Mouse (Mus musculus) kidney, embryonic 16.5 days (tissue): Measurements from ENCODE around the gene Prdx6b. TPM values are rescaled to one million over a fixed set of nuclear protein-coding genes. Genes with fewer than 3 reads are reported as not detected.

Source experiments
- ATAC-seq: fragments of 200-750 bp; cut with Nextera tagmentation; 2 replicates; pipeline ENCODE4 v1.8.0; 2017; ENCODE audit warnings: moderate TSS enrichment; ENCODE audit not compliant: low FRiP score, low TSS enrichment
- H3K27ac ChIP-seq: fragments of 300-500 bp; sonication (generic); 2 replicates; pipeline ENCODE4 v1.5.1; 2014; ENCODE audit warnings: low read length
- H3K27me3 ChIP-seq: fragments of 300-500 bp; sonication (generic); 2 replicates; pipeline ENCODE4 v1.6.1; 2014; ENCODE audit warnings: low read length, control low read depth, mixed read lengths; ENCODE audit not compliant: insufficient read depth
- H3K36me3 ChIP-seq: fragments of 300-500 bp; sonication (generic); 2 replicates; pipeline ENCODE4 v1.6.1; 2014; ENCODE audit warnings: low read length, control low read depth, mixed read lengths; ENCODE audit not compliant: insufficient read depth
- H3K4me1 ChIP-seq: fragments of 300-500 bp; sonication (generic); 2 replicates; pipeline ENCODE4 v1.6.1; 2014; ENCODE audit warnings: low read length, control low read depth, mixed read lengths; ENCODE audit not compliant: insufficient read depth
- H3K4me2 ChIP-seq: fragments of 300-500 bp; sonication (generic); replicated peaks from 2 replicates; pipeline ENCODE4 v1.6.1; 2014; ENCODE audit warnings: low read depth, low read length
- H3K4me3 ChIP-seq: fragments of 300-500 bp; sonication (generic); 2 replicates; pipeline ENCODE4 v1.5.1; 2014; ENCODE audit warnings: mild to moderate bottlenecking, low read length
- H3K9ac ChIP-seq: fragments of 300-500 bp; sonication (generic); replicated peaks from 2 replicates; pipeline ENCODE4 v1.6.1; 2014; ENCODE audit warnings: low read length
- H3K9me3 ChIP-seq: fragments of 300-500 bp; sonication (generic); 2 replicates; pipeline ENCODE4 v1.6.1; 2016; ENCODE audit warnings: low read length, control low read depth
- WGBS: fragments of 180-500 bp; shearing (Covaris S2); extraction: QIAGEN DNeasy Blood & Tissue Kit; methylation state at CpG from one replicate; pipeline ENCODE4 v1.1.7; 2014; 5-methylcytosine and 5-hydroxymethylcytosine counted together
- polyA plus RNA-seq: library from polyadenylated mRNA; unstranded; fragments of >200 nt; fragmentation: Nextera tagmentation; extraction: Ambion mirVana; gene quantifications from 2 replicates; pipeline ENCODE4 v1.2.1, GENCODE M21; 2015

Gene Prdx6b
- polyA plus RNA-seq, 1 experiment from 2014 or later: not detected

DNA sequence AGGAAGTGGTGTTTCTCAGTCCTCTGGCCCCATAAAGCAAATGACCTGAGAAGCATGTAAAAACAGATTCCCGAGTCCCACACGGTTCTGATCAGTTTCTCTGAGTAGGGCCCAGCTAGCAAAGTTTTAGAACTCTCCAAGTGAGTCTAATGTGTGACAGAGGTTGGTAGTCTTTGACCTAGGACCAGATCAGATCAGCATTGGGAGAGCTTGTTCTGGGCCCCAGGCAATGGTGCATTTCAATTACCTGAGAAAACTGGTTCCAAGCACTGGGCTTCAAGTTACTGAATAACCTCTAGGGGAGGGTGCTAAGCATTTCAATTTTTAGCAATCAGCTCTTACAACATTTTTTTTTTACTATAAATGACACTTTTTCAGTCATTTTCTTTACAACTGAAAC is 10.1 kb upstream of the Prdx6b start:
- H3K36me3 ChIP-seq: no peaks in the 10 kb centered on the region
- 33% methylated on average over 2 of the region's 2 CpGs for WGBS
- no peak overlapping the region for H3K4me3 ChIP-seq
- H3K4me2 ChIP-seq: no peak overlapping the region
- peak overlapping the region; percentile 65 for H3K27ac ChIP-seq
- H3K9ac ChIP-seq: no peak overlapping the region
- no peaks in the 10 kb centered on the region for H3K27me3 ChIP-seq
- H3K4me1 ChIP-seq: no peaks in the 10 kb centered on the region
- no peaks in the 10 kb centered on the region for H3K9me3 ChIP-seq
- peak; percentile 86 for ATAC-seq

DNA sequence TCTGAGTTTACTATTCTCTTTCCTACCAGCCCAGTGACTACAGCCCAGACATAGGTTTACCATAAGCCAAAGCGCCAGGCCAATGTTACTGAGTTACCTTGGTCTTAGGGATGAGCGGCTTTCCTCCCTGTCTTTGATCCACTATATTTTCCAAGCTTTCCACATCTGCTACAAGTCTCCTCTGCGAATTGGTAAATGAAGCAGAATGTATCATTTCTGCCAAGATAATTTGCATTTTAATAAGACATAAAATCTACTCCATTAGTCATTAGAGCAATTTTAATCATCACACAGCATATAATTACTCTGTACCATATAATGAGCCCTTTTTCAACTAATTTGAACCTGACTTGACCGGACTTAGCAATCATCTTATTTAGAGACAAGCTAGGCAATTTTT is 5.9 kb upstream of the Prdx6b start:
- no peaks in the 10 kb centered on the region for H3K9me3 ChIP-seq
- H3K27me3 ChIP-seq: no peaks in the 10 kb centered on the region
- no peaks in the 10 kb centered on the region for H3K36me3 ChIP-seq
- H3K27ac ChIP-seq: no peak overlapping the region
- no peaks in the 10 kb centered on the region for H3K4me1 ChIP-seq
- H3K4me3 ChIP-seq: no peak overlapping the region
- no peak overlapping the region for H3K9ac ChIP-seq
- H3K4me2 ChIP-seq: no peak overlapping the region
- 92% methylated on average over 4 of the region's 4 CpGs for WGBS
- ATAC-seq: no peak

DNA sequence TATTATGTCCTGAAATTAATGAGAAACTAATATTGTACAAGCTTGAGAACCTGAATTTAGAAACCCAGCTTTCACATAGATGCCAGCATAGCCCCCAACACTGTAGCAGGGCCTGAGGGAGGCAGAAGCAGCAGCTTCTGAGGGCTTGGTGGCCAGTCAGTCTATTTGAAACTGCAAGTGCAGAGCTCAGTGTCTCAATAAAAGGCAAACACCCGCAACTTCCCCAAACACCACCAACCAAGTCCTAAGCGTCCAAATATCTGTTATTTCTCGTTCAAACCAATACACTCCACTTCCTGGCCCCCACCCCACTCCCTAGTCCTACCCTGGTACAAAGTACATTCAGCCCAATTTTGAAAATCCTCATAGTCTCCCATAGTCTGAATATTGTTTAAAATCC is 6.1 kb downstream of the Prdx6b start:
- Histone ChIP-seq H3K27ac (no peak overlapping the region), H3K4me2 (no peak overlapping the region), H3K4me3 (no peak overlapping the region), H3K27me3 (no peaks in the 10 kb centered on the region), H3K9me3 (no peaks in the 10 kb centered on the region), H3K36me3 (no peaks in the 10 kb centered on the region), H3K4me1 (no peaks in the 10 kb centered on the region), H3K9ac (no peak overlapping the region)
- WGBS: 70% methylated on average over 3 of the region's 3 CpGs
- no peak for ATAC-seq

DNA sequence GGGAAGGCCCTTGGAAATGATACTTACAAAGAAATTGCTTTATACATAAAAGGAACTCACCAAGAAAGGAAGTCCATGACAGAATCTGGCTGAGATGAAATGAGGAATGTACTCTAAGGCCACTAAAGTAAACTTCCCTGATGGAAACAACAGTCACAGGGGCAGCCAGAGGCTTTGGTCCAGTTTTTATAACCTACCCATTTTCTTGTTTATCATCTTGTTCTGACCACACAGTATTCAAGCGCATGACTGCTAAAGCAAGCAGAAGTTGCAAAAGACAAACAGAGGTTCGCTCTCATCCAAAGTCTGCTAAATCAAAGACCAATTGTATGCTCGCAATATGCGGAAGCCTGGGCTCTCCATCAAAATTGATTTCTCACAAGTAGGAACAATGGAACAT is 8.5 kb downstream of the Prdx6b start:
- Histone ChIP-seq H3K36me3 (no peaks in the 10 kb centered on the region), H3K27me3 (no peaks in the 10 kb centered on the region), H3K9ac (no peak overlapping the region), H3K27ac (no peak overlapping the region), H3K4me3 (no peak overlapping the region), H3K4me1 (no peaks in the 10 kb centered on the region), H3K4me2 (no peak overlapping the region), H3K9me3 (no peaks in the 10 kb centered on the region)
- WGBS: 87% methylated on average over 4 of the region's 4 CpGs
- no peak for ATAC-seq

DNA sequence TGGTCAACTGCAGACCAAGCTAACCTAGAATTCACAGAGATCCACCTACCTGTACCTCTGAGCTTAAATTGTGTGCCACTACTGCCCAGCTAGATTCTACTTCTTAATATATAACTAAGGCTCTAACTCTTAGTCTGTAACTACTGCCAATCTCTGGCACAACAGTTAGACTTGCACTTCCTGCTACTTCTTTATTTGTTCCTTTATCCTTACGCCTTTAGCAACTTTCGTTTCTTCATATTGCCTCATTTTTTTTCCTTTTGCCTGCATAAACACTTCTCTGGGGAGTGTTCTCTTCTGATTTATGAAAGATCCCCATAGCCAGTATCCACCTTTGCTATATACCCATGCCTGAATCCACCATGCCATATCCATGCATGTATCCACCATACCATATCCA is 11.7 kb downstream of the Prdx6b start:
- H3K27me3 ChIP-seq: no peaks in the 10 kb centered on the region
- H3K36me3 ChIP-seq: no peaks in the 10 kb centered on the region
- H3K9ac ChIP-seq: no peak overlapping the region

DNA sequence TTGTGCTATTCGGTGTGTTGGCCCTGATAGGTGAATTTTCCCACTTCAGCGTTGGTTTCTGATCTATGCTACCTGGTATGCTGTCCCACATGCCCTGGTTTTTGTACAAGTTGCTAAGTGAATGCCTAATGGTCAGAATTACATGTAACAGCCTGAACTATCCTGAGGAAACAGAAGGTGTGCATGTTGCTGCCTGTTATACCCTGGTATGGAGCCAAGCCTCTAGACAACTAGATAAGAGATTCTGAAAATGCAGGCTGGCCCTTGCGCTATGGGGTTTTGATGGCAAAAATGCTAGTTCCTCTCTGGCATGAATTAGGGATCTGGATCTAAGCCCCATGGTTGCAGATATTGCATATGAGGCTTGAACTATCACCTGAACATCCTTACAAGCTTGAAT is 15.4 kb downstream of the Prdx6b start:
- Histone ChIP-seq H3K4me1 (no peaks in the 10 kb centered on the region), H3K27me3 (no peaks in the 10 kb centered on the region), H3K4me2 (no peak overlapping the region), H3K36me3 (no peaks in the 10 kb centered on the region), H3K4me3 (no peak overlapping the region), H3K9ac (no peak overlapping the region), H3K9me3 (no peaks in the 10 kb centered on the region), H3K27ac (no peak overlapping the region)
- 91% methylated on average over 3 of the region's 3 CpGs for WGBS
- ATAC-seq: no peak

More for the DNA sequence above, 11.7 kb downstream of the Prdx6b start:
- ATAC-seq: no peak
- Histone ChIP-seq H3K4me3 (no peak overlapping the region), H3K4me1 (no peaks in the 10 kb centered on the region), H3K4me2 (no peak overlapping the region), H3K9me3 (no peaks in the 10 kb centered on the region), H3K27ac (no peak overlapping the region)
- WGBS: 97% methylated on average over 2 of the region's 2 CpGs

DNA sequence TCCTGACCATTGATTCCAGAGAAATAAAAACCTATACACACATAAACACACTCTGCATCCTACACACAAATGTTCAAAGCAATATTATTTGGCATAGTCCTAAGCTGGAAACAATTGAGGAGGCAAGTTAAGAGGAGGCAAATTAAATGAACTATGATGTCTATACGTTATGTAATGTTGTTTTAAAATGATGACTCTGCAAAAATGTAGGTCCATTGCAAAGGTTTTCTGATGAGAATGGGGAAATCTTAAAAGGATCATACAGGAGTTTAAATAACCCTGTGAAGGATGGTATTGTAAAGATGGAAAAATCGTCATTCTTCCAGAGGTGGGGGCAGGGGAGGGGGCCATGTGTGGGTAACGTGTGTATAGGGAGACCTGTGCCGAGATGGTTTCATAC is 17.5 kb downstream of the Prdx6b start:
- Histone ChIP-seq H3K4me2 (no peak overlapping the region), H3K9ac (no peak overlapping the region), H3K27me3 (no peaks in the 10 kb centered on the region), H3K27ac (no peak overlapping the region), H3K9me3 (no peaks in the 10 kb centered on the region), H3K36me3 (no peaks in the 10 kb centered on the region), H3K4me3 (no peak overlapping the region), H3K4me1 (peaks cover 2% of the 10 kb centered on the region)
- 78% methylated on average over 4 of the region's 4 CpGs for WGBS
- ATAC-seq: no peak

DNA sequence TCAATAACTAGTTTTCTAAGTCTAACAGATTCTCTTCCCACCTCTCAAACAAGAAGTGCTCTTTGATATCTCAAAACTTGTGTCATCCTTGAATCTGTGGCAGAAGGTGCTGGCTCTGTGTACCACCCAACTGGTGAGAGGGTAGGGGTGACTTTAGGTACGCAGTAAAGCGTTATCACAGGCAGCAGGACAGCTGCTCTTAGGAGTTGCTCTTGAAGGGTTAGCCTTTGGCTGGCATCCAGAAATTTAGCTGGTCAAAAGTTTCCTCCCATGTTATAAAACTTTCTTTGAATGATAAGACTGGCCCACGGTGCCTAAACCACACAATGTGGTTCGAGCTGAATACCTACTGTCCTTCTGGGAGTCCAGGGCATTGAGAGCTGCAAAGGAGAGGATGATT is 18.5 kb downstream of the Prdx6b start:
- no peak overlapping the region for H3K27ac ChIP-seq
- no peak overlapping the region for H3K4me3 ChIP-seq
- H3K4me2 ChIP-seq: no peak overlapping the region
- peaks cover 5% of the 10 kb centered on the region for H3K4me1 ChIP-seq
- ATAC-seq: no peak
- H3K36me3 ChIP-seq: no peaks in the 10 kb centered on the region
- WGBS: 56% methylated on average over 4 of the region's 4 CpGs
- no peaks in the 10 kb centered on the region for H3K9me3 ChIP-seq
- no peaks in the 10 kb centered on the region for H3K27me3 ChIP-seq
- H3K9ac ChIP-seq: no peak overlapping the region

DNA sequence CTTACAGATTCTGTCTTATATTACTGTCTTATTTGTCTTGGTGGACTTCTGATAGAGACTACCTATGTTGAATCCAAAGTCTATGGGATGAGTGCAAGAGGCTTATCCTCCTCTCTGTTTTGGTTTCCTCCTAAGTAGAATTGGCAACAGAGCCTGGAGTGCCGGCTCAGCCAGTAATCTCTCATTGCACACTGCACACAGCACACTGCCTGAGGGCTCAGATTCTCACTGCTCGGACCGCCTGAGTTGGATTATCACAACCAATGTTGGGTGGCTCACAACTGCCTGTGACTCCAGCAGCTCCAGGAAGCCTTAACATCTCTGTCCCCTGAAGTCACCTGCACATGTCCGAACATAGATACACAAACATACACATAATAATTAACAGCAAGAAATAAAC is 19.1 kb downstream of the Prdx6b start:
- ATAC-seq: no peak
- H3K9me3 ChIP-seq: no peaks in the 10 kb centered on the region
- no peaks in the 10 kb centered on the region for H3K27me3 ChIP-seq
- H3K4me2 ChIP-seq: no peak overlapping the region
- 75% methylated on average over 4 of the region's 4 CpGs for WGBS
- H3K4me3 ChIP-seq: no peak overlapping the region
- peaks cover 8% of the 10 kb centered on the region for H3K4me1 ChIP-seq
- no peak overlapping the region for H3K9ac ChIP-seq
- no peaks in the 10 kb centered on the region for H3K36me3 ChIP-seq
- H3K27ac ChIP-seq: no peak overlapping the region

DNA sequence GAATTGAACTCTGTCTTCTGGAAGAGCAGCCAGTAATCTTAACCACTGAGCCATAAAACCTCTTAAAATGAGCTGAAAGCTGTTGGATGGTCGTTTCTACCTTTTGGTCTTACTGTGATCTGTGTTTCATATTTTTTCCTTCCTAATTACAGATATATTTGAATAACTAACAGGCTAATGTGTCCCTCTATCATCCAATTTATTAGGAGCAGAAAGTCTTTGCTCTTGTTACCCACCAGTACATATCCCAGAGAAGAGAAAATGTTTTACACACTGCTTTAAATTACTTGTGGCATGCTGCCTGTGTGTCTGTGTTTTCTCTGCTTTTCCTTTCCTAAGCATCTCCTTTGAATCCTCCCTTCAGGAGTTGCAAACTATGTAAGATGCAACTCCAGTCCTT is 21.9 kb downstream of the Prdx6b start:
- H3K4me1 ChIP-seq: peaks cover 15% of the 10 kb centered on the region

DNA sequence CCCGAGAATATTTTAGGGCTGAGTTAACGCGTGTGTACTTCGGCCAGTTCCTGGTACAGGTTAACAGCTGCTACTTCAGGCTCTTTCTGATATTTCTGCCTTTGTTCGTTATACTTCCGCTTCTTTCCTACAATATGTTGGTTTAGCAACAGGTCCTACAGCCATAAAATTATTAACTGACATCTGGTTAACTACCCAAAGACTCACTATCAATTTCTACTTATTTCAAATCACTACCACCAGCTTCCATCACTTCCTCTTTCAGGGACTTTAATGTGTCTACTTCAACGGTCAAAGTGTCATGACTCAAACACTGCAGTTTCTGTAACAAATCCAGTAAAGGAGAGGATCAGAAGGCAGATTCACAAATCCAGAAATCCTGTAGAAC is 22.6 kb downstream of the Prdx6b start:
- Histone ChIP-seq H3K27me3 (no peaks in the 10 kb centered on the region), H3K27ac (peak overlapping the region; percentile 98), H3K9me3 (no peaks in the 10 kb centered on the region), H3K4me2 (peak overlapping the region; percentile 59), H3K36me3 (peaks cover 7% of the 10 kb centered on the region; the same call in 1 of the 2 replicates), H3K4me1 (peaks cover 15% of the 10 kb centered on the region), H3K4me3 (peak overlapping the region; percentile 92), H3K9ac (peak overlapping the region; percentile 95)
- ATAC-seq: peak; percentile 27; the same call in 1 of the 2 replicates
- 43% methylated on average over 7 of the region's 7 CpGs for WGBS

More for the DNA sequence above, 21.9 kb downstream of the Prdx6b start:
- peaks cover 5% of the 10 kb centered on the region; the same call in 1 of the 2 replicates for H3K36me3 ChIP-seq
- H3K9me3 ChIP-seq: no peaks in the 10 kb centered on the region
- no peak overlapping the region for H3K4me3 ChIP-seq
- H3K9ac ChIP-seq: no peak overlapping the region
- no peak for ATAC-seq
- WGBS: 22% methylated on average over 1 of the region's 1 CpGs
- H3K27me3 ChIP-seq: no peaks in the 10 kb centered on the region
- no peak overlapping the region for H3K4me2 ChIP-seq
- no peak overlapping the region for H3K27ac ChIP-seq
